Mouse (Mus musculus) cerebellum, adult 9-11 months (tissue): ENCODE measurements at regions not wholly inside any gene's neighbourhood (a gene's known extent, or its start where the extent isn't known, plus 50 kb on each side); places are given as distances from the start of the nearest gene placed in this dataset.
A peak's percentile ranks its signal among the peaks of the same experiment; 100 is the strongest.

Experiments
- DNase-seq: peaks from one replicate; pipeline ENCODE4 v3.0.0; 2022

DNA sequence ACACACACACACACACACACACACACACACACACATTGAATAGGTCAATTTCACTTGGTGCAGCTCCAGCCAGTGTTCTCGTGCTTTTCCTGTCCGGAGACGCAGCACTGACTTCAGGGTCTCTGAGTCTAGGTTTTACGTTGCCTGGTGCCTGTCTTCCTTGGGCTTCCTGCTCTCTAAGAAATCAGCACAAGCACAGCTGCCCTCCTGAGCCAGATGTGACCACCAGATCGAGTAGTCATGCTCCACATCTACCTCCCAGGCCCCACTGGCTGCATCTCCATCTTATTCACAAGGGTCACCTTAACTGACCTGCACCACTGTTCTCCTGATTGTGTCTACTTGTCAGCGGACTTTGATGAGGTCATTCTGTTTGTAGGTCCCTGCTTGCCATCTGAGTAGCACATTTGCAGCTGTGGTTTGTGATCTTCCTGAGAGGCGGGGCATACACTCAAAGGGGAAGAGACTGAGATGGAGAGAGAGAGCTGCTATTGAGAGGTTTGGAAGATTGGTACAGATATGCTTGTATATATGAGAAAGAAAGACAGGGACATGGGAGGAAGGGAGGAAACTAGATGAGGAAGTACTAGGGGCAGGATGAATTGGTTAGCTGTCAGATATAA is 118.8 kb upstream of the H2al1a start:
- no peak for DNase-seq

GRCm38 (mm10) chrX:11181855-11182254 is 117.2 kb upstream of the H2al1a start:
- peak; percentile 11 for DNase-seq

DNA sequence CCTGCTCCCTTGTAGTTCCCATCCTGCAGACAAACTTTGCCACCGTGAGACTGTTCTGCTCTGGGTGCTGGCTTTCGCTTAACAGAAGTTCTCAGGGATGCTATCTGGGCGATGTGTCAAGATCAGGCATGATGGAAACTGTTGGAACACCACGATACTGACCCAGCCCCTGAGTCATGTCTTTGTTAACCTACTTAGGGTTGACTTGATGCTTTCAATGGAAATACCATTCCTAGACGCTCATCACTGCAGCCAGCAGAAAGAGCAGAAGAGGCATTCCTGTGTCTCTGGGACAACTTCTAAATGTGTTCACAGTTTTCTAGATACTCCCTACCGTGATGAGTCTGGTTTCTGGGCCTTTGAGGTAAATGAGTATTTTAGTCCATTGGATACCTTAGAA is 108.2 kb upstream of the H2al1a start:
- no peak for DNase-seq

DNA sequence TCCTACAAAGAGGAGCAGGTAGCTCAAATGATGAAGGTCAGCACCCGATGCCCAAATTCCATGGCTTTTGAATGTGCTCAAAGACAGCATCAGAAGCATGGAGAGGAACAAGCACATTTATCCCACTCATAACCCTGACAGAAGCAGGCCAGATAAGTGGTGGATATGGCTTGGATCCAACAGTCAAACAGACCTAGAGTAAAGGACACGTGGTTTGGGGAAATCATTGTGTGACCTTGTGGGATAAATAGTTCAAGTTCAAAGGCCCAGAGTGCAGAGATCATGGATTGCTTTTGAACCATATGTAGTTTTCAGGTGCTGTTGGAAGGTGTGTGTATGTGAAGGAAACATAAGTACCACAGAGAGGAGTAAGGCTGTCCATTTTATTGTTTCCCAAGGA is 94.9 kb upstream of the H2al1a start:
- DNase-seq, result no peak

- DNase-seq, result no peak
These were observed 89.2 kb upstream of the H2al1a start for GRCm38 (mm10) chrX:11209895-11210294.

DNA sequence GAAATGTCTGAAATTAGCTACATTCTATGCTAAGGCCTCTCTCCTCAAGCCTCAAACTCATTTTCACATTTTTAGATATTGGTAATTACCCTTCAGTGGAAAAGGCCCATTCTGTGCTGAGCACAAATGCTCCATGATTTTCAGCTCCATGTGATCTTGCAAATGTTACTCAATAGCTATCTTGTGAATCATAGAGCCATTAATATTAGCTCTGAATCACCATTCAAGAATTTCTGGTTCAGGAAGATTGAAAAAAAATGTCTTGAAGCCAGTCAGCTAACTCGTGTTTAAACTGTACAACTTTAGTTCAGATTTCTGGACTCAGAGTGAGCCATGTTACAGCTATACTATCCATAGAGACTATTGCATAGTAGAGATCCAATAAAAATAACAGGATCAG is 86.2 kb upstream of the H2al1a start:
- no peak for DNase-seq

- peak; percentile 22 for DNase-seq
These were observed 85.6 kb upstream of the H2al1a start for GRCm38 (mm10) chrX:11213492-11213891.

- DNase-seq, result no peak
These were observed 60.0 kb upstream of the H2al1a start for GRCm38 (mm10) chrX:11239066-11239465.

GRCm38 (mm10) chrX:11245576-11245975 is 53.5 kb upstream of the H2al1a start:
- DNase-seq, result peak; percentile 85
